Mouse (Mus musculus) cerebellum, adult 9-10 months (tissue): ENCODE measurements around the gene Rbm26.

ENCODE experiments used
- DNase-seq: peaks from one replicate; pipeline ENCODE4 v3.0.0; 2022

Gene Rbm26

DNA sequence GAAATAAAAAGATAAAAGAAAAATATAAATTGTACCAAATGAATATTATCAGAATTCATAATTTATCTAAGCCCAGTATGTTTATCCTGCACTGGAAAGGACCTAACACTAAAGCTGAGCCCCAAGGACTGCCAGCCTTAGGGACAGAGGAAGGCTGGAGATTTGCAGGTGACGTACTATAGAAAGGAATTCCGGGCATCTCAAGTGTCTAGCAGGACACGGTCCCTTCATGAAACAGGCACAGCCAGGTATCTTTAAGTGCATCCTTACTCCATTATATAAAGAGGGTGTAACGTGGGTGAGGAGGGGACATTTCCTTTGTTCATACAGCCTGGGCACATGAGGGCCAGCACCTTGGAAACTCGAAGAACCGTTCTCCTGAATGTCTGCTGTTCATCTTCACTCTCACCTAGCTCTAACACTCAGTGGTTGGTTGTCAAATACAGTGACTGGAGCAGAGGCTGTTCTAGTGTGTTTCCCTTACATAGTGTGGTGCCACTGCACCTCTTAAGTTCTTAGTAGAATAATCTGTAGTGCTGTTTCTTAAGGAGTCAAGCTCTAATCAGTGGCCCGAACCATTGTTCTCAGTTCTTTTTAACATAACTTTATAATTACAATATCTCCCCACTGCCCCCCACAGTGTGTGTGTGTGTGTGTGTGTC lies 91.7 kb downstream of the Rbm26 start:
- DNase-seq: no peak

DNA sequence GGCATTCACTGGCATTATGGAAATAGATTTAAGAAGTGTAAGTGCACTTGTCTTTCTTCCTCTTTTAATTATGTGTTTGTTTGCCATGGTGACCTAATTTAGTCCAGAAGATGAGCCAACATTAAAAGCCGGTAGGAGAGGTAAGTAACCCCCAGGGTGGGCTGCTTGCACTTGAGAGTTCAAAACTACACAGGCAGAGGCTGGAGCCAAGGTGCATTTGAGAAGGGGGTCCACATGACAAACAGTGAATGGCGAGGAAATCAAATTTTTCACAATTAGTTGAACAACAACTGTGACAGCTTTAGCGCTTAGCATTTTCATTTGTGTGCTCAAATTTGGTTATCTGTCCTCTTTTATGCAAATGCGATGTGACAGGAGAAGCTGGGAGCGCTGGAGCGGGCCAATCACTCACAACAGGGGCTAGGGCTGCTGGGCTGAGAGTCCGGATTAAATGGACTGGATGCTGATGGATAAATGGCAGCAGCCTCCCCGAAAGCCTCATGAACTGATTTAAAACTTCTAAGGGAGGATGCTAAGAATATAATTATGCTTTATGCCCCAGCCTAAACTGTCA lies 92.3 kb downstream of the Rbm26 start:
- no peak for DNase-seq

DNA sequence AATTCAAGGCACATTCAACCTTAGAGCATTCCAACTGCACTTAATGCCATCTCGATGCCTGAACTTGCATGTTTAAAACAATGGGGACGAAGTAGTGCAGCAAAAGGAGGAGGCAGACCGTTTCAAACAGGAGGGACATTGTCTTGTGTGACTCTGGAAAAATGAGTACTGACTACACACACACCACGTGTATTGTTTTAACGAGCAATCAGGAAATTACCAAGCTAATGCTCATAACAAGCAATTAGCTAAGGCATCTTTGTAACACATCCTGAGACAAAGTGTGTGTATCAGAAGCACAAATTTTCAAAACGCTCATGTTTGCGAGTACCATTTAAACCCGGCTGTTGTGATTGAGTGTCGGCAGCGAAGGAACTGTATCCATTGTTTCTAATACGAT lies 93.0 kb downstream of the Rbm26 start:
- DNase-seq: no peak

DNA sequence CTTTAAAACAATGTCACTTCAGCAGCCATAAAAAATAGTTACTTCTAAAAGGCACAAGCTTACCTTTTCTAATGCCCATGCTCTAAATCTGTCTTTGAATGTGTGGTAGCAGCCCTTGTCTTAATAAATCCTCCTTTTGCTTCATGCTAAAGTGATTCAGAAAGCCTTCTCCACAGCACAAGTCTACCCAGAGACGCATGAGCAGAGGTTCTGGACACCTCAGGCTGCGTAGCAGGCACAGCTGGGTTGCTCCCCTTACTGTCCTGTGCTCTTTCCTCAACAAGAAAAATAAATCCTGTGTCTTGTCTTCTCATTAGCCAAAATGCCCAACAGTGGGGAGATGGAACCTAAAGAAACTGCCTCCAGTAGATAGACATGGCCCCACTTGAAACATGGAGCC lies 102.4 kb downstream of the Rbm26 start:
- DNase-seq: no peak

DNA sequence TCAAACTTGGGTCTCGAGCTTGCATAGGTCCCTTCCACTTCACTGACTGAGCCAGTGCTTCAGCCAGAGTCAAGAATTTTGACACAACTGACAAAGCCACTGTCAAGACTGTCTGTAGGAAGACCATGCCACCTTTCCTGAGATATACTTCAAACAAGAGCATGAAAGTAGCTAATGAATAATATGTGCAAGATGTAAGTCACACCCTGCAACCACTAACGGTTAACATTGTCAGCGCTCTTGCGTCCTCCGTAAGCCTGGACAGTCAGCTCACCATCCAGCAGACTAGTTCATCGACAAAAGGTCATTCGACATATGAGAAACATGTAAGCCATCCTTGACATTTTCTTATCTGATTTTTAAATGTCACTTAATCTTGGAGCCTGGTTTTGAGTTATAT lies 102.8 kb downstream of the Rbm26 start:
- DNase-seq: no peak

DNA sequence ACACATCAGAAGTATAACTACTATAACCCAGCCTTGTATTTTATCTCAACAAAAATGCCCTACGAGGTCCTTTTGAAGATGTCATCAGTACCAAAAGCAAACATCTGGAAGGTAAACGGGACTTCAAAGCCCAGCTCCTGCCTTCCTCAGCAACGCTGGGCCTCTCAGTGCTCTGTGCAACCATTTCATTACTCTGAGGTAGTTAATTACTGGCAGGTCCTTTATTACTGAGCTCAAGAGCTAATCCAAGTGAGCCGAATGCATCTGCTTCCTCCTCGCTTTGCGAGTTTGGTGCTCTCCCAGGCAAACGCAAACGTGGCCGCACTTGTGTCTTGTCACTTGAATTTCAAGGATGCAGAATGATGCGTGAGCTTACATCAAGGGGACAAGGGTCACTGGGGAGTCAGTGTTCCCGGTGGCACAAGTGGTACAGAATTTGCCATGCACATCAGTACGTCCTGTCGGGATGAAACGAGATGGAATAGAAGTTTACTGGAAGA lies 106.1 kb downstream of the Rbm26 start:
- DNase-seq: no peak

DNA sequence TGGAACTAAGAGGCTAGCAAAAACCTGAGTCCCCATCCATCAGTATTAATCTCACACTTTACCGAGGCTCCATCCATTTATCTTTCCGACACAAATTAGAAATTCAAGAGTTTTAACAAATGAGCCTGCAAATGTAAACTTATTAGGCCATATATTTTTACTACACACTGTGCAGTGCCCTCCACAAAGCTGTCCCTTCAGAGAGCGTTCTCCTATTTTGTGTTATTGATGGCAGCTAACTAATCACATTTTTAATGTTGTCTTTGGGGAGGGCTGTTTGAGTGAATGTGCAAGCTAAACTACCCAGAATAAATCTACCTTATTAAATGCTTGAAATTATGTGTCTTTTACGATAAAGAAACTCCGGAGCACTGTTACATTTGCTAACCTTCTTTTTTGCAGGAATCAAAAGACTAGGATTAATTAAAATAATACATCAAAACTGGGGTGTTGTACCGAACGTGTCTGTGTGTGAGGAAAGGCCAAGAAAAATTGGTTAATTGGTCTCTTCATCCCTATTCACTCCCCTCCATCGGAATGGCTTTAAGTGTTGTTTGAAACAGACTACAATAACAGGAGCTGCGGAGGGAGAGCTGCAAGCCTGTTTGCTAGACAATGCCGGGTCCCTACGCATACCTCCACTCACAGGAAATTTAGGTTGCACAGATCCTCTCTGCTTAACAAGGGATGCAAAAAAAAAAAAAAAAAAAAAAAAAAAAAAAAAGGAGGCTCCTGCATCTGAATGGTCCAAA lies 106.7 kb downstream of the Rbm26 start:
- no peak for DNase-seq

DNA sequence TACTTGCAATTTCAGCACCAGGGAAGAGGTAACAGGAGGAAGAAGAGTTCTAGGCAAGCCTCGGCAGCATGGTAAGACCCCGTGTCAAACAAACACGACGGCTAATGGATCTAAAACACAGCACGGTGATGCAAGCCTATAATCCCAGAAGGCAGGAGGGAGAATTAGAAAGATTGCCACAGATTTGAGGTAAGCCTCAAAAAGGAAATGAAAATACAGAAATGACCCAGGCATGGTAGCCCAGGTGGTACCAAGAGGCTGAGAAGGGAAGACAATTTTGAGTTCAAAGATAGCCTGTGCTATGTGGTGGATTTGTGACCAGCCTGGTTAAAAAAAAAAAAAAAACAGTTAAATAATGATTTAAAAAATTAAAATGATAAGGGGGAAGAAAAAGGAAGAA lies 109.1 kb downstream of the Rbm26 start:
- DNase-seq: no peak

DNA sequence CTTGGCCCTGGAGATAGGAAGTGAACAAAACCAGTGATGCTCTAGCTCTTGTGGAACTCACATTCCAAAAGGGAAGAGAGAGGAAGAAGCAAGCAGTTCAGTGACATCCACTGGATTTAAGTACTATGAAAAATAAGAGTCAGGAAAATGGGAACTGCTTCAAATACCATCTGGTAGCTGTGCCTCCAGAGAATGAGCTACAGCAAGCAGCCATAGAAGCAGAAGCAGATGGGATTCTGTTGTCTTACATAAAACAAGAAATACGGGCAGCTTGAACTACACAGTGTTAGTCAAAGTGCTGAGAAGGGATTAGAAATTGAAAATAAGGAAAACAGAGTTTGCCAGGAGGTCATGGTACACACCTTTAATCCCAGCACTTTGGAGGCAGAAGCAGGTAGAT lies 112.9 kb downstream of the Rbm26 start:
- DNase-seq: no peak

DNA sequence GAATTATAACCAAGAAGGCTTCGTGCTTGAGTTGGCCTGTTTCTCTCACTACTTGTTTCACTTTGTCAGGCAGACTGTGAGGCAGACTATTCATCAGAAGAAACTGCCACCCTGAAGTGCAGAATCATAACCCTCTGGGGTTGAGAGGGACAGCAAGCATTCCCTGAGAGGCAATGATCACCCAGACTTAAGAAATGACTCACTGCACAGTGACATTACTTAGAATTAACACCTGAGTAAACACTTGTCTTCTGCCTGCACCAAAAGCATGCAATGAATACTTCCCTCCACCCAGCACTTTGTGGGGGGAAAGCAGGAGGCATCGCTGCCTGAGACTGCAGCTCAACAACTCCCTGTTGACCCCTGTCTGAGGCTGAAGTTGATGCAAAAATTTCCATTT lies 115.9 kb downstream of the Rbm26 start:
- no peak for DNase-seq

DNA sequence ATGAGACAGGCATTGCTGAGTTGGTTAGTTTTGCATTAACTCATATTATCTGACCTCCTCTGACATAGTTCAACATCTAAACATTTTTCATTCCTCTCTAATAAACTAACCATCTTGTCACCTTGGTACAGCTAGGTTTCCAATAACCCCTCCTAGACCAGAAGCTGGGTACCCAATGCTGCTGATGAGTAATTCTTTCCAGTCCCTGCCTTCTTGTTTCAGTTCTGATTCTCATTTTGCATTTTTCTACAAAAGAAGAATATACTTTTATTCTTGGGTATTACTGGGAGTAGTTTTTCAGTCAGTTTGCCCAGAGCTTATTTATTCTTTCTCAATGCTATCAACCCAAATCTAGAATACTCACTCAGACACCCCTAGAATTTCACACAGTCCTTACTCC lies 119.2 kb downstream of the Rbm26 start:
- DNase-seq: no peak
